Mouse (Mus musculus): ENCODE data around the gene Chil3.

DNA sequence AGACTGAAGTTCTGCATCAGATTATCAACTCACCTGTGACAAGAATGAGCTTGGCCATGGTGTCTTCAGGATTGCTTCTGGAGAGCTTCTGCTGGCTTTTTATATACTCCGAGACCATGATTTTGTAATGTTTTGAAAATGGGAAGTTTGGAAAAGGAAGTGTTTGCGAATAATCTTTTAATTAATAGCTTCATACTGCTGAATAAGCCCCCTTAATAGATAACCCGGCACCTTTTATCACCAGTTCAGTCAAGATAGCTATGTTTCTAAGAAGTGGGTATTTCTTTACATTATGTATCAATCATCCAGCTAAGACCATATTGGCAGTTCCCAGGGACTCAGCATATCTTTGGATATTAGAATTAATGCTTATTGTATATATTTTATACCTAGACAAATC is at the start of gene Chil3:
- TF ChIP-seq CTCF (IDR thresholded peaks at IDR 0.05; ENCODE audit: control insufficient read depth, insufficient read depth, insufficient replicate concordance, low read depth, low read length) (no peak), POLR2A (IDR thresholded peaks at IDR 0.05; ENCODE audit: control insufficient read depth, low read depth, low read length) (no peak)
